Mouse (Mus musculus) kidney, postnatal 25 days (tissue): ENCODE measurements around the gene Ino80e.

ENCODE experiments used
- DNase-seq, 2 experiments: peaks; one replicate each; pipeline ENCODE4 v3.0.0; 2021; ENCODE audit warnings: mixed read lengths in 2 of 2

The Ino80e gene

GRCm38 (mm10) chr7:126809723-126810369, 52.3 kb downstream of the Ino80e start:
- DNase-seq = no peak

- peak; percentile 92 to 96 for DNase-seq
Observed at GRCm38 (mm10) chr7:126808703-126809455, 53.3 kb downstream of the Ino80e start.

- no peak for DNase-seq
Observed at GRCm38 (mm10) chr7:126807405-126807804, 54.8 kb downstream of the Ino80e start.

- DNase-seq = peak; percentile 71 to 84
Observed at GRCm38 (mm10) chr7:126806956-126807355, 55.2 kb downstream of the Ino80e start.

- no peak for DNase-seq
Observed at GRCm38 (mm10) chr7:126803751-126804150, 58.4 kb downstream of the Ino80e start.

- no peak for DNase-seq
Observed at GRCm38 (mm10) chr7:126803181-126803580, 59.0 kb downstream of the Ino80e start.

- no peak for DNase-seq
Observed at GRCm38 (mm10) chr7:126802134-126802889, 59.9 kb downstream of the Ino80e start.

GRCm38 (mm10) chr7:126801057-126801422, 61.1 kb downstream of the Ino80e start:
- no peak for DNase-seq
